Mouse (Mus musculus): ENCODE results near the gene Ankrd9.

- no peak for TF ChIP-seq CTCF (IDR thresholded peaks at IDR 0.05; ENCODE audit: extremely low read depth, insufficient read depth, insufficient read length, insufficient replicate concordance)
- no peak for TF ChIP-seq POLR2A (IDR thresholded peaks at IDR 0.05; ENCODE audit: low read depth, low read length)
These were observed 2.9 kb upstream of the Ankrd9 start for GRCm38 (mm10) chr12:110981736-110982135.

All from spleen, adult 2 months (tissue).